Mouse (Mus musculus) cerebellum, adult 8-10 months (tissue): ENCODE data around the gene Tle3.

ENCODE experiments used
- DNase-seq: peaks from one replicate; pipeline ENCODE4 v3.0.0; 2022

The Tle3 gene

GRCm38 (mm10) chr9:61377706-61378479, 5.7 kb downstream of the Tle3 start:
- no peak for DNase-seq

- no peak for DNase-seq
These were observed 6.3 kb downstream of the Tle3 start for GRCm38 (mm10) chr9:61378516-61378915.

- DNase-seq: no peak
These were observed 7.0 kb downstream of the Tle3 start for GRCm38 (mm10) chr9:61379016-61379634.

DNA sequence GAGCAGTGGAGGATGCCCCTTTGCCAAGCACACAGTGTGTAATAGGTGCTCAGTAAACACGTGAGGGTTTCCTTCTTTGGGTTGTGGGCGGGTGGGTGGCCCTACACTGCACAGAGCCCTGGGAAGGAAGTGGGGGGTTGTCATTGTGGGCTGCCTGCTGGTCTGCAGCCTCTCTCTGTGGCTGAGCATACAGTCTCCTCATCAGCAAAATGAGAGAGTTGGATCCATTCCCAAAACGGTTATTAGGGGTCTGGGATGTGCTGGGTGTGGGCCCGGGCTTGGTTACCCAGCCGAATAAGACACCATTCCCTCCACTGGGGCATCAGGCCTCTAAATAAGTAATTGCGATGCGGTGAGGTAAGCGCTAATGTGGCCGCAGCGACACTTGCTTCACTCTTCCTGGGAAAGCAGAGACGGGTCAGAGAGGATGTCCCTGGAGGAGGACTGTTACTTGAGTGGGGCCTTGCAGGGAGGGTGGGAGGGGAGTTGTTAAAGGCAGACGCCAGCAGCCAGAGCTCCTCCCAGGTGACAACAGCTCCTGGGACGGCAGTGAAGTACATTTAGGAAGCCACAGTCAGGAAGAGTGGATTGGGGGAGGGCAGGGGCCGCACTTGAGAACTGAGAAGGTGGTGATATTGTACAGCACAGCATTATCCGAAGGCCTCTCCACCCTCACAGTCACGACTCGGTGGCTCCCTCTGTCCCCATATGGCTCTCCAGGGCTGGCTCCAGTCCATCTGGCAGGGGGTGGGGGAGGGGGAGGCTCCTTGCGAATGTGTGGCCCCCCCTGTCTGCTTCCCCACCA, 8.3 kb downstream of the Tle3 start:
- no peak for DNase-seq

DNA sequence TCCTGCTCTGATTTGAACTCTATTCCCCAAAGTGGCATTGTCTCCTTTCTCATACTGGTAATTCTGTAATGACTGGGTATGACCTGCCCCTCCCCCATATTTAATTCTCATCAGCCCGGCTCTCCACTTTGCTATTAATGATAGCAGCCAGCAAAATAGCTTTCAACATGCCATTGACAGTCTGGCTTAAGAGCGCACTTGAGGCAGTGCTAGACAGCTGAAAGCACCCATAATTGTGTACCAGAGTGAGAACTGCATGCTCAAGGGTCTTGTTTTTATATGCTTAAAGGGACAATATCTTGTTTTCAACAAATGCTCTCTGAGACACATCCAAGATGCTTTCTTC, 8.9 kb downstream of the Tle3 start:
- DNase-seq: no peak

DNA sequence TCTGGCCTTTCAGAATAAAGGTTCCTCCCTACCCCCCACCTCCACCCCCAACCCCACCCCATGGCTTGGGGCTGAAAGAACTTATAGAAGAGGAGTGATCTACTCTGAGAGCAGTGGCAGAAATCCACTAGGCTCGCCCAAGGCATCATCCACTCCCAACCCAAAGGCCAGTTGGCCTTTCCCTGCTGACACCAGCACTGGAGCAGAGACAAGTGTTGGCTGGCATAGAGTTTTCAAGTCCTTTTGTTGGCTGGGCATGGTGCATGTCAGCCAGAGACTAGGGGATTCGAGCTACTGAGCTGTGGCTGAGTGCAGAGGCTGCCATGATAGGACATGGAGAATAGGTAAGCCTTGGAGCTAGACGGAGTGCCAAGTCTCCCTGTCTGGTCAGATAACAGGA, 9.3 kb downstream of the Tle3 start:
- DNase-seq: no peak

GRCm38 (mm10) chr9:61382595-61383186, 10.5 kb downstream of the Tle3 start:
- no peak for DNase-seq

DNA sequence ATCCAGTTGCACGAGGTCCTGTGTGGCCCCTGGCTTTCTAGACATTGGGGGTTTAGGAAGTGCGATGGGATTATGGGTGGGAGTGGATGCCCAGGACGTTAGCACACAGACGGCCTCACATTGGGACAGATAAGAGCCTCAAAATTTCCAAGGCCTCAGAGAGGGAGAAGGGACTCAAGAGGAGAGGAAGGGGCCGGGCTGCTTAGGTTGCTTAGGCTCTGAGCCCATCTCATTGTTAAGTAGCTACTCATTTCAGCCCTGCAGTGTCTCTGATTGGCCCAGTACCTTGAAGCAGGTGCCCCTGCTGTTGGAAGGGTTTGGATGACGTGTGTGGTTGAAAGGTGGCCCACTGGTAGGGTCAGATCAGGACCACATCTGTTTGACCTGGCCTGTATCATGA, 11.9 kb downstream of the Tle3 start:
- DNase-seq: no peak

GRCm38 (mm10) chr9:61384646-61385443, 12.7 kb downstream of the Tle3 start:
- no peak for DNase-seq

- no peak for DNase-seq
These were observed 13.6 kb downstream of the Tle3 start for GRCm38 (mm10) chr9:61385753-61386152.

DNA sequence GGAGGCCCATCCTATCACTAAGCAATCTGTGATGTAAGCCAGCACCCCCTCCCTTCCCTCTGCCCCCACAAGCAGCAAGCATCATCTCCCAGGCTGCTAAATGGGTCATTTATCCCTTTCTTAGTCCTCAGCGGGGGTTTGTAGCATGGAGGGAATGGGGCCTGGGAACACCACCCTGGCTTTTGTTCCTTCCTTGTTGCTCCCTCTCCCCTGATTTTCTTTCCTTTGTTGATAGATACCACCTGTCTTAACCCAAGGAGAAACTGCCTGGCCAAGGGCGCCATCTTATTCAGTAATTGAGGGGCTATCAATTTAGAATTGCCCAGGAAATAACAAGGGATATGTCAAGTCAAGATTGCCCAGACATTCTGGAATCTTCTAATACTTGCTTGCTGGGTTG, 14.1 kb downstream of the Tle3 start:
- no peak for DNase-seq

DNA sequence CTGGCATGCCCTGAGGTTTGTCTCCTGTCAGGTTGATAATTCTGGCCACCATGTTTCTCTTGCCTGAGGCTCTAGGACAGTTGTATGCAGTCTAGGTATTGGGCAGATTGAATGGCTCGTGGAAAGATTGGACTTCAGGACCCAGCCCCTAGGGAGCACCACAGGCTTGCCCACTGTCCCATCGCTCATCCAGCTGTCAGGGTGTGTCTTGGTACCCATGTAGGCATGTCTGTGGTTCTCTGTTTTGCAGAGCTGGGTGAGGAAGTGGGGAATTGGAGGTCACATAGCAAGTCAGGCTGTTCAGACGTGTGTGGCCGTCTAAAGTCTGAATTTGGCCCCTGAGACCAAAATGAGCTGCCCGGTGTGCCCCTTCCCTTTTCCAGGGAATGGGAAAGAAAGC, 15.6 kb downstream of the Tle3 start:
- no peak for DNase-seq

GRCm38 (mm10) chr9:61388214-61388613, 16.0 kb downstream of the Tle3 start:
- no peak for DNase-seq

DNA sequence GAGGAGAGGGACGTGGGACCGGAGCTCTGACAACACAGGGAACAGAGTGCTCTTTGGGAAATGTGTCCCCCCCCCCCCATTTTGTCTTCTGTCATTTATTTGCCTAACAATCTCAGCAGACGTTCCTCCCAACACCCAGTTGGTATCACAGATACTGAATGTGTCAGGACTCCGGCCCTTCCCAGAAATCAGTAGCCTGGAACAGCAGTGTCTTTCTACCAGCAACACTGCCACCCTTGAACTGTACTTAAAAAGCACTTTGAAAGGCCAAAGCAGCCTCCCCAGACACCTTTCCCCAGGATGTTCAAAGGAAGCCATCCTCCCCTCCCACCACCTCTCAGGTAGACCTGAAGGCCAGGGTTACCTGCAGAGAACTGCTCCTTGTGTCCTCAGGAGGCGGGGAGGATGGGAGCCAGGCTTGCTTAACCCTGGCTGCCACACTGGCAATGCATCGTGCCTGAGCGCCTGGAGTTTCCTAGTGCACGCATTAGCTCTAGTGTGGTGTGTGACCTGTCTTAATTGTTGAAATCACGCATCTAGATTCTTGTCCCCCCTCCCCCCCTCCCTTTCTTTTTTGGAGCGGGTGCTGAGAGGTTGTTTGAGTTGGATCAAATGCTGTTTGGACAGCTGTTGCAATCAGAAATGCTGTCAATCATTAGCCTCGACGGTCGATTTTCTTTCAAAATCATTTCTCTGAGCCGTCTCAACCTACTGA, 16.7 kb downstream of the Tle3 start:
- no peak for DNase-seq

DNA sequence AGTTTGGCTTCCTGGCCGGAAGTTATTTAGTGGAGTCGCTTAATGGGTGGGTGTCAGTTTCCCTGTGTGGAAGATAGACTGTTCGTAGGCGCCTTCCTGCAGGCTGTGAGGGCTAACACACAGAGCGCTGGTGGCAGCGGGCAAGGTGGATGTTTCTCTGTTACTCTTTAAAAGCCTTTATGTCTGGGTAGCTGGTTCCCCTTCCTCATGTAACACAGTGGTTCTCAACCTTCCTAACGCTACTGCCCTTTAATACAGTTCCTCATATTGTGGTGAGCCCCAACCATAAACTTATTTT, 17.2 kb downstream of the Tle3 start:
- DNase-seq: no peak

DNA sequence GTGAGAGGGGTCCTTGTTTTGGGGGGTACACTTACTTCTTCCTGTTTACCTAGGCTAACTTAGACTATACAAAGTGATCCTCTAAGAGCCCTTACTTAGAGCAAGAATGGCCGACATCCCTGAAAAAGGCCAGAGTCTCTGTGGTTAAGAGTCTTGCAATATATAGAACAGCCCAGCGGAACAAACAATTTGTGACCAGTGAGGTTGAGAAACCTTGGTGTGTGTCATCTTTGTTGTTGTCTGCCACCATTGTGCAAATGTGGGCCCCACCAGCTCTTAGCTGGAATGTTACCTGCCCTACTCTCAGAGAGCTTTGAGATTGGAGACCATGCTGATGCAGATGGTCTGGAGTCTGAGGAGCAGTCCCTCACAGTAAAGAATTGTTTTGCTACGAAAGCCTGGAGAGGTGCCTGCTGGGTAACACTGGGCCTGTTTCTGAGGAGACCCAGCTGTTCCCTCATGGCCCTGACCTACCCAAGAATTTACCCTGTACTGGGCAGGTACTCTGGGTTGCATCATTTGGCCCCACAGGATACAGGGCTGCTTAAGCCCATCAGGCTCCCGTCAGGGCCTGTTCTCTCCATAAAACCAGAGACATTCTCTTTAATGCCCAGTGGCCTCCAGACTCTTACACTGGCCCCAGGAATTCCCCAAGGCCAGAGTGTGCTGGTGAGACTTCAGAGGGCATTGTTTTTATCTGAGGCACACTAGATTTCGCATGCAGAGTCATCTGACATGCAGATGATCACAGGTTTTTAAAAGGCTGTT, 19.6 kb downstream of the Tle3 start:
- no peak for DNase-seq

DNA sequence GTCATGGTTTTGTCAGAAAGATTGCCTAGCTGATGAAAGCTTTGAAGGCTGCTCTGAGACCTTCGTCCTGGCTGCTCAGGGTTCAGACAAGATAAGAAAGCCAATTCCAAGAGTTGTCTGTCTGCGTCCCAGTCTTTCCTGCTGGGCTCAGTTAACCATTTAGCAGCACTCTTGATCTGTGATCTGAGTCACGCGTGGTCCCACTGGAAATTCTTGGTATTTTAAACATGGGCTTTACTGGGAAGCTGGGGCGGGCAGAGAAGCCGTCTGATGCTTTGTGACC, 20.1 kb downstream of the Tle3 start:
- no peak for DNase-seq

GRCm38 (mm10) chr9:61393161-61393560, 21.0 kb downstream of the Tle3 start:
- no peak for DNase-seq

DNA sequence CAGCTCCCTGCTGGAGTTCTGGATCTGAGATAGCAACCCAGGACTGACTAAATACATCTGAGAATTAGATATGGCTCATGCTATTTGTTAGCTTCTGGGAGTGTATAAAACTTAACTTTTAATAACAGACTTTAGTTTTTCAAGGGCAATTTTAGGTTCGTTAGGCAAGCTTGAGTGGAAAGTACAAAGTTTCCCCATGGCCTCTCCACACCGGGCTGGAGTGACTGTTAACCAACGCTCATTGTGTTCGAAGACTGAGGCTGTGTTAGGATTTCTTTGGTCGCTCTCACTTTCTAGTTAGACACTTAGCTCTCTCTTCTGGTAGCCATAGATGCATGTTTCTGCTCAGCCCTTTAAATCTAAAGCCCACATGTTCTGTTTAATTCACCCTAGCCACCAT, 21.7 kb downstream of the Tle3 start:
- DNase-seq: no peak

- DNase-seq: no peak
These were observed 22.9 kb downstream of the Tle3 start for GRCm38 (mm10) chr9:61395071-61395470.

- no peak for DNase-seq
These were observed 24.3 kb downstream of the Tle3 start for GRCm38 (mm10) chr9:61396474-61396873.

GRCm38 (mm10) chr9:61397130-61397529, 25.0 kb downstream of the Tle3 start:
- no peak for DNase-seq
